Mouse (Mus musculus): ENCODE results near the gene Ctdspl2. TPM values are rescaled to one million over a fixed set of nuclear protein-coding genes. Genes with fewer than 3 reads are reported as not detected.

The Ctdspl2 gene
- polyA plus RNA-seq, 1 experiment from 2014 or later: 61.0 TPM

GRCm38 (mm10) chr2:122059365-122060115, 103.7 kb downstream of the Ctdspl2 start:
- DNase-seq (ENCODE audit: low spot score): no peak

Small RNA genes within 50 kb of the gene (microRNA-seq; reads per million reads assigned to microRNA genes)
- gene Gm47314 (ENCODE audit: borderline number of aligned reads): not detected

Other genes starting within 250 kb of the Ctdspl2 start
- gene Frmd5, start 148.9 kb upstream of the Ctdspl2 start, polyA plus RNA-seq (2015; fragmentation: Nextera tagmentation; extraction: Ambion mirVana): 0.28 and 0.47 TPM in 2 replicates
- 9.6 and 16.5 TPM in 2 replicates for gene Casc4, start 89.0 kb upstream of the Ctdspl2 start, polyA plus RNA-seq (2015; fragmentation: Nextera tagmentation; extraction: Ambion mirVana)
- gene Mageb3, start 91 bp downstream of the Ctdspl2 start, polyA plus RNA-seq (2015; fragmentation: Nextera tagmentation; extraction: Ambion mirVana): 0.30 and 0.41 TPM in 2 replicates
- 11.4 and 14.8 TPM in 2 replicates for gene Eif3j1, start 72.5 kb downstream of the Ctdspl2 start, polyA plus RNA-seq (2015; fragmentation: Nextera tagmentation; extraction: Ambion mirVana)
- gene Spg11, start 162.4 kb downstream of the Ctdspl2 start, polyA plus RNA-seq (2015; fragmentation: Nextera tagmentation; extraction: Ambion mirVana): 5.8 and 6.9 TPM in 2 replicates
- gene B2m, start 191.7 kb downstream of the Ctdspl2 start, polyA plus RNA-seq (2015; fragmentation: Nextera tagmentation; extraction: Ambion mirVana): 1,787 and 1,863 TPM in 2 replicates
- gene Trim69, start 204.7 kb downstream of the Ctdspl2 start, polyA plus RNA-seq (2015; fragmentation: Nextera tagmentation; extraction: Ambion mirVana): 0.08 and 0.14 TPM in 2 replicates
- gene Patl2, start 230.2 kb downstream of the Ctdspl2 start, polyA plus RNA-seq (2015; fragmentation: Nextera tagmentation; extraction: Ambion mirVana): 1.1 and 2.5 TPM in 2 replicates
- gene Terb2, start 230.3 kb downstream of the Ctdspl2 start, polyA plus RNA-seq (2015; fragmentation: Nextera tagmentation; extraction: Ambion mirVana): not detected in 2 replicates

Measured in thymus, postnatal 0 days (tissue).